Mouse (Mus musculus) lung, postnatal 25 days (tissue): ENCODE data around the gene Bcl2l12.

Source experiments
- DNase-seq: peaks from one replicate; pipeline ENCODE4 v3.0.0; 2022; ENCODE audit warnings: low spot score

Gene Bcl2l12

GRCm38 (mm10) chr7:44986879-44987718 lies 11.4 kb downstream of the Bcl2l12 start:
- no peak for DNase-seq

GRCm38 (mm10) chr7:44986192-44986878 lies 12.2 kb downstream of the Bcl2l12 start, which contains the start of gene Prmt1:
Prmt1 (minus strand) TSS chr7:44986568.
- DNase-seq = peak; percentile 100

GRCm38 (mm10) chr7:44985595-44986191 lies 12.8 kb downstream of the Bcl2l12 start:
- peak; percentile 66 for DNase-seq

GRCm38 (mm10) chr7:44984833-44985164 lies 13.7 kb downstream of the Bcl2l12 start:
- no peak for DNase-seq

GRCm38 (mm10) chr7:44983944-44984832 lies 14.3 kb downstream of the Bcl2l12 start:
- DNase-seq = no peak

GRCm38 (mm10) chr7:44983085-44983484 lies 15.4 kb downstream of the Bcl2l12 start:
- DNase-seq = peak; percentile 88

GRCm38 (mm10) chr7:44981539-44981938 lies 17.0 kb downstream of the Bcl2l12 start:
- DNase-seq = no peak

- DNase-seq = no peak
Measured at GRCm38 (mm10) chr7:44978300-44978699, 20.2 kb downstream of the Bcl2l12 start.

GRCm38 (mm10) chr7:44975117-44975419 lies 23.4 kb downstream of the Bcl2l12 start:
- DNase-seq = no peak

GRCm38 (mm10) chr7:44974383-44975116 lies 24.0 kb downstream of the Bcl2l12 start, which contains the start of gene Cpt1c:
Cpt1c (minus strand) TSS chr7:44974851.
- peak; percentile 78 for DNase-seq

GRCm38 (mm10) chr7:44973415-44974130 lies 24.9 kb downstream of the Bcl2l12 start:
- DNase-seq = no peak

- no peak for DNase-seq
Measured at GRCm38 (mm10) chr7:44971142-44971541, 27.4 kb downstream of the Bcl2l12 start.

- DNase-seq = peak; percentile 91
Measured at GRCm38 (mm10) chr7:44970231-44970691, 28.3 kb downstream of the Bcl2l12 start.

- DNase-seq = no peak
Measured at GRCm38 (mm10) chr7:44966638-44967037, 31.9 kb downstream of the Bcl2l12 start.

- DNase-seq = no peak
Measured at GRCm38 (mm10) chr7:44965975-44966374, 32.5 kb downstream of the Bcl2l12 start.

- no peak for DNase-seq
Measured at GRCm38 (mm10) chr7:44964990-44965389, 33.5 kb downstream of the Bcl2l12 start.

- DNase-seq = no peak
Measured at GRCm38 (mm10) chr7:44962831-44963230, 35.7 kb downstream of the Bcl2l12 start.

GRCm38 (mm10) chr7:44962337-44962736 lies 36.2 kb downstream of the Bcl2l12 start:
- DNase-seq = no peak

- DNase-seq = no peak
Measured at GRCm38 (mm10) chr7:44960512-44960910, 38.0 kb downstream of the Bcl2l12 start.

GRCm38 (mm10) chr7:44959874-44960511 lies 38.5 kb downstream of the Bcl2l12 start:
- DNase-seq = no peak
